Mouse (Mus musculus) CH12.LX (cell line): ENCODE results near the gene Itgb2l. TPM values are rescaled to one million over a fixed set of nuclear protein-coding genes. Genes with fewer than 3 reads are reported as not detected.
A peak's percentile ranks its signal among the peaks of the same experiment; 100 is the strongest.
"Not testable (repeated sequence)": the region's sequence is repeated elsewhere in the genome, so short reads cannot be mapped to it uniquely, and the experiment has no call there.

ENCODE experiments used
- DNase-seq: peaks from one replicate; pipeline ENCODE4 v3.0.0-alpha.2; 2013; ENCODE audit errors: extremely low read depth
- H3K27ac ChIP-seq: 2 replicates; pipeline ENCODE4 v1.5.1; 2012; ENCODE audit warnings: low read depth, mild to moderate bottlenecking, control low read depth, moderate library complexity; ENCODE audit not compliant: insufficient read depth
- H3K27me3 ChIP-seq: replicated peaks from 2 replicates; pipeline ENCODE3; 2012; ENCODE audit warnings: inconsistent platforms
- H3K36me3 ChIP-seq, 2 experiments: replicated peaks in 1 of 2; 2 replicates each; pipeline versions ENCODE3 to v1.6.1; 2012; ENCODE audit warnings: inconsistent platforms in 1 of 2, low read length in 1 of 2, mild to moderate bottlenecking in 1 of 2, mixed read lengths in 1 of 2, moderate library complexity in 1 of 2; ENCODE audit not compliant: control insufficient read depth in 1 of 2, insufficient read depth in 1 of 2
- H3K4me1 ChIP-seq, 2 experiments: 2 replicates each; pipeline ENCODE4 v1.6.1; 2012; ENCODE audit warnings: inconsistent platforms in 1 of 2, moderate library complexity in 1 of 2; ENCODE audit not compliant: insufficient read depth in 2 of 2, control insufficient read depth in 1 of 2
- H3K4me2 ChIP-seq: 2 replicates; pipeline ENCODE4 v1.6.1; 2012; ENCODE audit warnings: low read depth, mild to moderate bottlenecking, control low read depth; ENCODE audit not compliant: poor library complexity, insufficient read depth, severe bottlenecking
- H3K4me3 ChIP-seq, 3 experiments: fragments of 150-350 bp in 1 of 3; sonication (generic) in 1 of 3; replicated peaks in 1 of 3; 2 replicates each; pipeline versions ENCODE3 to v1.5.1; 2011 to 2012; ENCODE audit warnings: low read depth in 2 of 3, low read length in 2 of 3, mild to moderate bottlenecking in 2 of 3, moderate library complexity in 2 of 3, control low read depth in 1 of 3, improper control_type of control experiment in 1 of 3, inconsistent platforms in 1 of 3, mixed read lengths in 1 of 3; ENCODE audit not compliant: poor library complexity in 1 of 3
- H3K79me2 ChIP-seq: replicated peaks from 2 replicates; pipeline ENCODE4 v1.6.1; 2012; ENCODE audit warnings: mild to moderate bottlenecking, moderate library complexity; ENCODE audit not compliant: control insufficient read depth, poor library complexity, insufficient read depth, severe bottlenecking; ENCODE audit errors: extremely low read depth
- H3K9ac ChIP-seq: 2 replicates; pipeline ENCODE4 v1.6.1; 2012; ENCODE audit warnings: low read depth, mild to moderate bottlenecking, control low read depth, moderate library complexity; ENCODE audit not compliant: insufficient read depth
- H3K9me3 ChIP-seq: replicated peaks from 2 replicates; pipeline ENCODE3; 2012; ENCODE audit warnings: low read length, inconsistent platforms, mixed read lengths
- BHLHE40 ChIP-seq: IDR thresholded peaks from 2 replicates; pipeline ENCODE4 v1.6.1; 2011; ENCODE audit warnings: mild to moderate bottlenecking, low read depth, low read length, improper control_type of control experiment
- CTCF ChIP-seq, 2 experiments: IDR thresholded peaks in 1 of 2; conservative IDR thresholded peaks in 1 of 2; 2 replicates each; pipeline ENCODE4 v1.5.1; 2011 to 2012; ENCODE audit warnings: low read depth in 2 of 2, low read length in 2 of 2, improper control_type of control experiment in 1 of 2, inconsistent platforms in 1 of 2, mild to moderate bottlenecking in 1 of 2, moderate library complexity in 1 of 2
- E2F4 ChIP-seq: IDR thresholded peaks from 2 replicates; pipeline ENCODE4 v1.6.1; 2011; ENCODE audit warnings: low read depth, low read length, improper control_type of control experiment; ENCODE audit not compliant: insufficient replicate concordance
- ELF1 ChIP-seq: IDR thresholded peaks from 2 replicates; pipeline ENCODE4 v1.6.1; 2014; ENCODE audit warnings: low read depth, mild to moderate bottlenecking, inconsistent platforms, low read length, improper control_type of control experiment
- GABPA ChIP-seq: IDR thresholded peaks from 2 replicates; pipeline ENCODE4 v1.6.1; 2012; ENCODE audit warnings: low read depth, low read length, improper control_type of control experiment, inconsistent platforms; ENCODE audit not compliant: insufficient replicate concordance
- IRF4 ChIP-seq: IDR thresholded peaks from 2 replicates; pipeline ENCODE4 v1.6.1; 2014; ENCODE audit warnings: low read depth, mild to moderate bottlenecking, inconsistent platforms, low read length, improper control_type of control experiment
- JUN ChIP-seq: IDR thresholded peaks from 2 replicates; pipeline ENCODE4 v1.6.1; 2011; ENCODE audit warnings: low read depth, mild to moderate bottlenecking, low read length, improper control_type of control experiment, moderate library complexity; ENCODE audit not compliant: insufficient read depth
- MAZ ChIP-seq: IDR thresholded peaks from 2 replicates; pipeline ENCODE4 v1.6.1; 2012; ENCODE audit warnings: low read depth, mild to moderate bottlenecking, inconsistent platforms, low read length, improper control_type of control experiment, moderate library complexity
- MXI1 ChIP-seq: IDR thresholded peaks from 2 replicates; pipeline ENCODE4 v1.6.1; 2011; ENCODE audit warnings: mild to moderate bottlenecking, low read depth, low read length, improper control_type of control experiment
- MYC ChIP-seq: IDR thresholded peaks from 2 replicates; pipeline ENCODE4 v1.6.1; 2011; ENCODE audit warnings: low read depth, mild to moderate bottlenecking, improper control_type of control experiment, low read length
- NELFE ChIP-seq: IDR thresholded peaks from 2 replicates; pipeline ENCODE4 v1.6.1; 2011; ENCODE audit warnings: low read depth, low read length, improper control_type of control experiment
- PAX5 ChIP-seq: IDR thresholded peaks from 2 replicates; pipeline ENCODE4 v1.6.1; 2012; ENCODE audit warnings: low read length, inconsistent platforms, mixed read lengths
- POLR2A ChIP-seq: IDR thresholded peaks from 2 replicates; pipeline ENCODE4 v1.6.1; 2011; ENCODE audit warnings: low read depth, mild to moderate bottlenecking, improper control_type of control experiment, low read length
- RAD21 ChIP-seq: IDR thresholded peaks from 2 replicates; pipeline ENCODE4 v1.6.1; 2011; ENCODE audit warnings: low read depth, mild to moderate bottlenecking, low read length, improper control_type of control experiment, moderate library complexity
- SIN3A ChIP-seq: IDR thresholded peaks from 2 replicates; pipeline ENCODE4 v1.6.1; 2012; ENCODE audit warnings: low read length, improper control_type of control experiment, inconsistent platforms
- SMC3 ChIP-seq: IDR thresholded peaks from 2 replicates; pipeline ENCODE4 v1.6.1; 2011; ENCODE audit warnings: low read depth, low read length, improper control_type of control experiment
- TBP ChIP-seq: conservative IDR thresholded peaks from 2 replicates; pipeline ENCODE4 v1.6.1; 2011; ENCODE audit warnings: low read depth, low read length, improper control_type of control experiment
- USF1 ChIP-seq: IDR thresholded peaks from 2 replicates; pipeline ENCODE4 v1.6.1; 2014; ENCODE audit warnings: low read depth, mild to moderate bottlenecking, inconsistent platforms, low read length, improper control_type of control experiment
- ZNF384 ChIP-seq: IDR thresholded peaks from 2 replicates; pipeline ENCODE4 v1.6.1; 2012; ENCODE audit warnings: low read depth, low read length, improper control_type of control experiment, inconsistent platforms
- dilution Hi-C: fragments of 300-500 bp; cut with MboI; formaldehyde crosslinking; loops from 2 replicates; pipeline ENCODE4 v1.14.3; 2020; ENCODE audit warnings: low sequenced_read_pairs; ENCODE audit not compliant: extremely low pct_unique_long_range_greater_than_20kb, extremely low pct_ligation_motif_present
- in situ Hi-C: fragments of 300-500 bp; cut with MboI; formaldehyde crosslinking; loops from 3 replicates; pipeline ENCODE4 v1.14.3; 2019; ENCODE audit warnings: low sequenced_read_pairs, low pct_ligation_motif_present, low pct_unique_long_range_greater_than_20kb, mixed read lengths
- polyA plus RNA-seq: library from polyadenylated mRNA; unstranded; fragments of >175 nt; gene quantifications from 2 replicates; pipeline ENCODE4 v1.2.1, GENCODE M21; 2012; ENCODE audit warnings: low read depth; ENCODE audit not compliant: insufficient read length
- total RNA-seq, 2 experiments: library from RNA; depleted of rRNA; stranded (reverse); fragments of 300-350 nt in 1 of 2; fragments of >200 nt in 1 of 2; gene quantifications; 2 replicates each; pipeline ENCODE4 v1.2.3; 2012 to 2014

The Itgb2l gene
- total and polyA plus RNA-seq, 3 experiments, result 0.08 to 0.37 (median 0.20) TPM

DNA sequence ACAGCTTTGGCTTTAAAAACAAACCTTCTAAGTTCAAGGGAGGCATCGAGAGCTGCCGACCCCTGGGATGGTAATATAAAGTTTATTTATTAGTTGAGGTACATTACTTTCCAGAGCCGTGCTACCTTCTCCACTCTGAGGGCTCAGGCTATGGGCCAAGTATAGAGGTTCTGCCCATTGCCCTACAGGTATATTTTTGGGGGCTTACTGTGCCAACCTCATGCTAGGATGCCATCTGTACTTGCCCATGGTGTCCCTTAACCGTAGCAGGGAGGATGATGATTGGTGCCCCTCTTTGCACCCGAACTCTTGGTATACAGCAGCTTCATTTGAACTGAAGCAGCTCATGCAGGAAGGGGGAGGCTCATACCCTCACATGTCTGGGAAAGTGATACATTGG is 14.2 kb upstream of the Itgb2l start:
- H3K4me1 ChIP-seq, result peaks cover 10 to 40% of the 10 kb centered on the region in 2 experiments
- dilution Hi-C loops (no loop called here), in situ Hi-C loops (loop anchor here (25.0 kb wide), 1 partner anchor 220 kb away; the partner anchor contains the start of gene B3galt5)
- DNase-seq, result no peak
- TF ChIP-seq MYC, result no peak
- TF ChIP-seq SIN3A, result no peak
- no peak for TF ChIP-seq NELFE
- TF ChIP-seq CTCF (conservative IDR thresholded peaks at IDR 0.05 in 1 of 2, IDR thresholded peaks at IDR 0.05 in 1 of 2; ENCODE audit: low read depth in 2 of 2, low read length in 2 of 2), result no peak
- no peak for TF ChIP-seq USF1
- no peak for TF ChIP-seq E2F4
- no peak for TF ChIP-seq MXI1
- no peak for TF ChIP-seq GABPA
- no peak for TF ChIP-seq ELF1
- TF ChIP-seq POLR2A, result no peak
- no peak for TF ChIP-seq ZNF384
- TF ChIP-seq PAX5, result no peak
- TF ChIP-seq BHLHE40, result no peak
- no peak for TF ChIP-seq JUN
- no peak for TF ChIP-seq TBP
- TF ChIP-seq, all 38 proteins: peak for 0
- H3K36me3 ChIP-seq, result no peaks in the 10 kb centered on the region
- H3K79me2 ChIP-seq, result no peaks in the 10 kb centered on the region
- H3K4me3 ChIP-seq, result no peak overlapping the region
- H3K27ac ChIP-seq, result no peak overlapping the region
- peaks cover 4% of the 10 kb centered on the region for H3K27me3 ChIP-seq
- no peaks in the 10 kb centered on the region for H3K9me3 ChIP-seq
- H3K4me2 ChIP-seq, result no peak overlapping the region
- no peak overlapping the region for H3K9ac ChIP-seq

DNA sequence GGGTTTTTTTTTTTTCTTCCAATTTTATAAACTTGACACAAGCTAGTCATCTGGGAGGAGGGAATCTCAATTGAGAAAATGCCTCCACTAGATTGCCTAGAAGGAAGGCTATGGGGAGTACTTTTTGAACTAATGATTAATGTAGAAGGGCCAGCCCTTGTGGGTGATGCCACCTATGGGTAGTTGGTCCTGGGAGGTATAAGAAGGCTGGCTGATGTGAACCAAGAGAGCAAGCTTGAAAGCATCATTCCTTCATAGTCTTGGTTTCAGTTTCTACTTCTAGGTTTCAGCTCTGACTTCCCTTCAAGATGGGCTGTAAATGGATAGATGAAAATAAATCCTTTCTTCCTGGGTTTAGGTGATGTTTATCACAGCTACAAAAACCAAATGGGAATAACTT is 10.7 kb upstream of the Itgb2l start:
- H3K4me3 ChIP-seq, result no peak overlapping the region
- TF ChIP-seq CTCF (conservative IDR thresholded peaks at IDR 0.05 in 1 of 2, IDR thresholded peaks at IDR 0.05 in 1 of 2; ENCODE audit: low read depth in 2 of 2, low read length in 2 of 2), result peak in 1 of 2 experiments; percentile 56; a peak in 2 of 4 replicates
- peak; percentile 50; the same call in 1 of the 2 replicates for TF ChIP-seq IRF4
- TF ChIP-seq RAD21, result peak; percentile 51
- TF ChIP-seq SMC3, result peak; percentile 51
- no peak for TF ChIP-seq MAZ
- no peaks in the 10 kb centered on the region for H3K27me3 ChIP-seq
- H3K4me1 ChIP-seq, result peaks cover 7 to 31% of the 10 kb centered on the region in 2 experiments
- no peaks in the 10 kb centered on the region for H3K79me2 ChIP-seq
- dilution Hi-C loops, result no loop called here
- H3K9ac ChIP-seq, result no peak overlapping the region
- H3K4me2 ChIP-seq, result no peak overlapping the region
- in situ Hi-C loops, result loop anchor here (25.0 kb wide), 1 partner anchor 217 kb away; the partner anchor contains the start of gene B3galt5
- H3K27ac ChIP-seq, result no peak overlapping the region
- no peaks in the 10 kb centered on the region for H3K9me3 ChIP-seq
- H3K36me3 ChIP-seq, result no peaks in the 10 kb centered on the region
- peak; percentile 27 for DNase-seq

DNA sequence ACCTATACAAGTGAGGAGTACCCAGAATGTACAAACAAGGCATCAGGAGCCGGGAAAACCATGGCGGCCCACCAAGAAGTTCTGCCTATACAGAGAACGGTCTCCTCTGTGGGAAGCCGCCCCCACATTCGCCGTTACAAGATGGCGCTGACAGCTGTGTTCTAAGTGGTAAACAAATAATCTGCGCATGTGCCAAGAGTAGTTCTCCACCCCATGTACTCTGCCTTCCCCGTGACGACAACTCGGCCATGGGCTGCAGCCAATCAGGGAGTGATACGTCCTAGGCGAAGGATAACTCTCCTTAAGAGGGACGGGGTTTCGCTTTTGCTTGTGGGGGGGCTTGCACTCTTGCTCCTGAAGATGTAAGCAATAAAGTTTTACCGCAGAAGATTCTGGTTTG is 7.5 kb upstream of the Itgb2l start:
- in situ Hi-C loops, result loop anchor here (25.0 kb wide), 1 partner anchor 214 kb away; the partner anchor contains the start of gene B3galt5
- dilution Hi-C loops, result not testable (repeated sequence)

More for the DNA sequence above, 7.5 kb upstream of the Itgb2l start:
- H3K9me3 ChIP-seq, H3K27me3 ChIP-seq, H3K9ac ChIP-seq, H3K4me2 ChIP-seq, H3K36me3 ChIP-seq, H3K4me3 ChIP-seq, H3K27ac ChIP-seq, H3K79me2 ChIP-seq, DNase-seq: not testable (repeated sequence)
- H3K4me1 ChIP-seq, result peaks cover 0 to 17% of the 10 kb centered on the region in 2 experiments; a peak in 2 of 4 replicates
